Mouse (Mus musculus): ENCODE results near the gene Chit1.

DNA sequence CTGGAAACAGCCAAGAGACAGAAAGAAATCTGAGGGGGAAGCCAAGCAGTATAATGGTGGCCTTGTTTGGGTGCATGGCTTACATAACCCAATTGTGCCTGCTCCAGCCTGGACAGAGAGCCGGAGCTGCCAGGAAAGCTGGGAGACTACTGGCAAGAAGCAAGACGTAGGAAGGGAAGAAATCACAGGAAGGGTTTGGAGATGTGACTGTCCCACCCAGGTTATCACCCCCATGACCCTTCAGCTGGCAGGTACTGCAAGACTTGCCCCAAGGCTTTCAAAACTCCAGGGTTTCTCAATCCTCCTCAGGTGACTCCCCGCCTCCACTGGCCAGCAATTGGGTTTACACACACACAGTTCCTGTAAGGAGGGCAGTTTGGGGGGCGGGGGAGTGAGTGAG lies 71.0 kb downstream of the Chit1 start, which contains the start of gene Chil1:
- TF ChIP-seq CTCF (IDR thresholded peaks at IDR 0.05; ENCODE audit: borderline replicate concordance, extremely low read depth, insufficient read depth, insufficient read length): no peak
- no peak for TF ChIP-seq POLR2A (IDR thresholded peaks at IDR 0.05; ENCODE audit: borderline replicate concordance, extremely low read depth, insufficient read depth, insufficient read length, poor library complexity, severe bottlenecking)
